Mouse (Mus musculus) myocyte (in vitro differentiated cells): ENCODE measurements around the gene Srsf1. TPM values are rescaled to one million over a fixed set of nuclear protein-coding genes. Genes with fewer than 3 reads are reported as not detected.
A peak's percentile ranks its signal among the peaks of the same experiment; 100 is the strongest.

Experiments used
- H3K27me3 ChIP-seq: one replicate; pipeline ENCODE4 v1.6.1; 2011; ENCODE audit not compliant: control insufficient read depth, insufficient read depth, insufficient read length
- H3K36me3 ChIP-seq: one replicate; pipeline ENCODE4 v1.6.1; 2011; ENCODE audit not compliant: control insufficient read depth, insufficient read depth
- H3K4me2 ChIP-seq: one replicate; pipeline ENCODE4 v1.6.1; 2011; ENCODE audit warnings: low read depth, control low read depth
- H3K4me3 ChIP-seq: one replicate; pipeline ENCODE4 v1.5.1; 2011; ENCODE audit warnings: mild to moderate bottlenecking, control low read depth, moderate library complexity
- H3K79me2 ChIP-seq: one replicate; pipeline ENCODE4 v1.6.1; 2011; ENCODE audit not compliant: control insufficient read depth, insufficient read depth
- H3ac ChIP-seq: one replicate; pipeline ENCODE4 v1.6.1; 2011; ENCODE audit not compliant: control insufficient read depth, insufficient read length
- CEBPB ChIP-seq: IDR thresholded peaks from 2 replicates; pipeline ENCODE4 v1.6.1; 2011; ENCODE audit warnings: mild to moderate bottlenecking, moderate library complexity; ENCODE audit not compliant: poor library complexity, insufficient read depth, severe bottlenecking
- E2F4 ChIP-seq: IDR thresholded peaks from one replicate; pipeline ENCODE4 v1.6.1; 2011; ENCODE audit warnings: mild to moderate bottlenecking, control low read depth, moderate library complexity; ENCODE audit not compliant: insufficient read depth
- MAX ChIP-seq: IDR thresholded peaks from one replicate; pipeline ENCODE4 v1.6.1; 2011; ENCODE audit warnings: low read depth, mild to moderate bottlenecking, control low read depth
- MYOD1 ChIP-seq, 3 experiments: IDR thresholded peaks; one replicate each; pipeline ENCODE4 v1.6.1; 2011; ENCODE audit warnings: control low read depth in 2 of 3, low read depth in 2 of 3, mild to moderate bottlenecking in 2 of 3, moderate library complexity in 1 of 3; ENCODE audit not compliant: insufficient read length in 2 of 3, control insufficient read depth in 1 of 3
- MYOG ChIP-seq, 3 experiments: IDR thresholded peaks; one replicate each; pipeline ENCODE4 v1.6.1; 2011; ENCODE audit warnings: control low read depth in 2 of 3, low read depth in 2 of 3, mild to moderate bottlenecking in 2 of 3; ENCODE audit not compliant: insufficient read length in 2 of 3, control insufficient read depth in 1 of 3, insufficient read depth in 1 of 3
- POLR2A ChIP-seq: IDR thresholded peaks from one replicate; pipeline ENCODE4 v1.6.1; 2011; ENCODE audit warnings: low read depth, mild to moderate bottlenecking, control low read depth, moderate library complexity; ENCODE audit not compliant: insufficient read length
- POLR2AphosphoS2 ChIP-seq: IDR thresholded peaks from one replicate; pipeline ENCODE4 v1.6.1; 2011; ENCODE audit warnings: low read depth, control low read depth; ENCODE audit not compliant: insufficient read length
- REST ChIP-seq: IDR thresholded peaks from one replicate; pipeline ENCODE4 v1.6.1; 2011; ENCODE audit warnings: mild to moderate bottlenecking, control low read depth, moderate library complexity; ENCODE audit not compliant: insufficient read depth, insufficient read length
- SRF ChIP-seq: IDR thresholded peaks from one replicate; pipeline ENCODE4 v1.6.1; 2011; ENCODE audit warnings: low read depth; ENCODE audit not compliant: control insufficient read depth, insufficient read length
- TCF12 ChIP-seq: IDR thresholded peaks from one replicate; pipeline ENCODE4 v1.6.1; 2011; ENCODE audit warnings: mild to moderate bottlenecking, control low read depth; ENCODE audit not compliant: poor library complexity, insufficient read depth, severe bottlenecking
- TCF3 ChIP-seq: IDR thresholded peaks from one replicate; pipeline ENCODE4 v1.6.1; 2011; ENCODE audit warnings: low read depth, control low read depth; ENCODE audit not compliant: insufficient read length
- USF1 ChIP-seq: IDR thresholded peaks from one replicate; pipeline ENCODE4 v1.6.1; 2011; ENCODE audit warnings: low read depth, mild to moderate bottlenecking, control low read depth, moderate library complexity
- polyA plus RNA-seq: library from polyadenylated mRNA; unstranded; fragments of >200 nt; fragmentation: generic; extraction: Trizol; gene quantifications from one replicate; pipeline ENCODE4 v1.2.1, GENCODE M21; 2012; ENCODE audit warnings: missing spikeins

Gene Srsf1
- polyA plus RNA-seq, 1 experiment = 69.9 TPM

- Histone ChIP-seq H3K79me2 (peaks cover 44% of the 10 kb centered on the region), H3ac (no peak overlapping the region), H3K36me3 (peaks cover 26% of the 10 kb centered on the region), H3K27me3 (no peaks in the 10 kb centered on the region), H3K4me2 (peak overlapping the region; percentile 72), H3K4me3 (peak overlapping the region; percentile 91)
- no peak for TF ChIP-seq POLR2AphosphoS2
- TF ChIP-seq POLR2A = no peak
- no peak for TF ChIP-seq REST
- no peak for TF ChIP-seq TCF3
- no peak for TF ChIP-seq CEBPB
- no peak for TF ChIP-seq TCF12
- TF ChIP-seq USF1 = no peak
- no peak for TF ChIP-seq MYOD1 (IDR thresholded peaks at IDR 0.05; ENCODE audit: control insufficient read depth in 1 of 3, insufficient read length in 2 of 3, low read depth in 2 of 3)
- TF ChIP-seq MAX = no peak
- TF ChIP-seq SRF = no peak
- no peak for TF ChIP-seq E2F4
- TF ChIP-seq MYOG (IDR thresholded peaks at IDR 0.05; ENCODE audit: control insufficient read depth in 1 of 3, insufficient read depth in 1 of 3, insufficient read length in 2 of 3, low read depth in 2 of 3) = no peak
Measured at GRCm38 (mm10) chr11:88046323-88046937, 743 bp upstream of the Srsf1 start.

- H3K36me3 ChIP-seq = peaks cover 40% of the 10 kb centered on the region
- peaks cover 55% of the 10 kb centered on the region for H3K79me2 ChIP-seq
- TF ChIP-seq SRF = no peak
- TF ChIP-seq MYOD1 (IDR thresholded peaks at IDR 0.05; ENCODE audit: control insufficient read depth in 1 of 3, insufficient read length in 2 of 3, low read depth in 2 of 3) = no peak
- TF ChIP-seq CEBPB = no peak
- peak; percentile 61 for TF ChIP-seq POLR2AphosphoS2
- peak in 1 of 3 experiments; percentile 7 for TF ChIP-seq MYOG (IDR thresholded peaks at IDR 0.05; ENCODE audit: control insufficient read depth in 1 of 3, insufficient read depth in 1 of 3, insufficient read length in 2 of 3, low read depth in 2 of 3)
- peak; percentile 49 for TF ChIP-seq POLR2A
- no peak overlapping the region for H3K4me2 ChIP-seq
- H3K27me3 ChIP-seq = no peaks in the 10 kb centered on the region
- H3ac ChIP-seq = peak overlapping the region; percentile 99
- peak overlapping the region; percentile 91 for H3K4me3 ChIP-seq
Measured at GRCm38 (mm10) chr11:88047871-88048531, 828 bp downstream of the Srsf1 start.

- Histone ChIP-seq H3K36me3 (peaks cover 49% of the 10 kb centered on the region), H3K4me3 (peak overlapping the region; percentile 91)
- TF ChIP-seq MYOD1 (IDR thresholded peaks at IDR 0.05; ENCODE audit: control insufficient read depth in 1 of 3, insufficient read length in 2 of 3, low read depth in 2 of 3) (no peak), POLR2AphosphoS2 (peak; percentile 21)
Measured at GRCm38 (mm10) chr11:88048961-88049670, 1.9 kb downstream of the Srsf1 start.

DNA sequence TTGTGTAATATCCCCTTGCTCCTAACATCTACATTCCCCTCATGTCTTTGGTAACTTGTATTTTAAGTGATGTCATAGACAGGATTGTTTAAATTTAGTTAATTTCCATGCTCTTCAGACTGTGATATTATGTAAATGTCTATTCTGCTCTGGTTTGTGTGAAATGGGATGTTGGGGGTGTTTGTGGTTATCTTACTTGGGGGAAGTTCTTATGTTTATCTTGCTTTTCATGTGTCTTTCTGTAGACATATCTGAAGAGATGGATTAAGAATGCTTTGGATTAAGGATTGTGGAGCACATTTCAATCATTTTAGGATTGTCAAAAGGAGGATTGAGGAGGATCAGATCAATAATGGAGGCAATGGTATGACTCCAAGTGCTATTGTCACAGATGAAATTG is 2.6 kb downstream of the Srsf1 start:
- peak overlapping the region; percentile 89 for H3K4me2 ChIP-seq
- H3K36me3 ChIP-seq = peaks cover 55% of the 10 kb centered on the region
- peak overlapping the region; percentile 91 for H3K4me3 ChIP-seq
- H3ac ChIP-seq = no peak overlapping the region
- no peak for TF ChIP-seq MYOD1 (IDR thresholded peaks at IDR 0.05; ENCODE audit: control insufficient read depth in 1 of 3, insufficient read length in 2 of 3, low read depth in 2 of 3)
- TF ChIP-seq REST = no peak
- TF ChIP-seq POLR2AphosphoS2 = no peak
- no peak for TF ChIP-seq TCF3
- TF ChIP-seq MAX = no peak
- no peak for TF ChIP-seq POLR2A
- TF ChIP-seq TCF12 = no peak
- no peak for TF ChIP-seq CEBPB
- TF ChIP-seq SRF = no peak
- no peak for TF ChIP-seq E2F4
- no peak for TF ChIP-seq MYOG (IDR thresholded peaks at IDR 0.05; ENCODE audit: control insufficient read depth in 1 of 3, insufficient read depth in 1 of 3, insufficient read length in 2 of 3, low read depth in 2 of 3)
- no peak for TF ChIP-seq USF1
- H3K27me3 ChIP-seq = no peaks in the 10 kb centered on the region
- H3K79me2 ChIP-seq = peaks cover 55% of the 10 kb centered on the region

More at GRCm38 (mm10) chr11:88048961-88049670, 1.9 kb downstream of the Srsf1 start:
- peaks cover 55% of the 10 kb centered on the region for H3K79me2 ChIP-seq
- no peaks in the 10 kb centered on the region for H3K27me3 ChIP-seq
- H3K4me2 ChIP-seq = peak overlapping the region; percentile 89
- H3ac ChIP-seq = peak overlapping the region; percentile 99
